Comparison of ENCODE assay signal across 14 mouse cellular contexts in the genomic region with DNA sequence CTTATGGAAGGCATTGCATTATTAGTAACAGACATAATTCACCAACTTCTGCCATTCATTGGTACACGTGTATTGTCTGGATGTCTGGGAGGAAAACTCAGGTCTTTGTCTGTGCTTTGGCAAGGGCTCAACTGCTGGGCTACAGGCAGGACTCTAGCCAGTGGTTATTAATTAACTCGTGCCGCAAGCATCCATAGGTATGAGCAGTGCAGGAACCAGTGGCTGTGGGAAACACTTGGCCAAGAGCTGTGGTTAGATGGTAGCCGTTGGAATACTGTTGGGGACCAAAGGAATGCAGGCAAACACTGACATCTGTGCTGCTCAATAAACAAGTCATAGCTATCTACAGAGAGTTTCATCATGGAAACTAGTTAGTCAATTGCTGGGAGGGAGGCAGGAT.
"Had no signal": no experiment of that assay in that cellular context is flagged by ENCODE, and none has a peak within 500 bp of the region (broad histone marks: within the 10 kb centered on the region; RNA-seq: fewer than 3 reads in every experiment).

No protein-coding gene starts in this region.

- H3K4me1 ChIP-seq: limb, embryonic 10.5 days; liver, embryonic 15.5 days; midbrain, embryonic 10.5 days; neural tube, embryonic 15.5 days had no signal

- H3K27me3 ChIP-seq: liver, embryonic 15.5 days; neural tube, embryonic 15.5 days had no signal

- ATAC-seq: intestine, embryonic 16.5 days; lung, postnatal 0 days had no signal

- DNase-seq: lung, adult 2 months; lung, postnatal 4 days; midbrain, embryonic 14.5 days; right cerebral cortex, adult 18-20 months; right cerebral cortex, postnatal 25 days; thymus, postnatal 36 days had no signal

- H3K4me2 ChIP-seq: liver, embryonic 11.5 days; liver, embryonic 15.5 days; neural tube, embryonic 15.5 days had no signal

- H3K9ac ChIP-seq: liver, embryonic 15.5 days; neural tube, embryonic 15.5 days had no signal

- H3K9me3 ChIP-seq: limb, embryonic 10.5 days; liver, embryonic 15.5 days; midbrain, embryonic 10.5 days; neural tube, embryonic 15.5 days had no signal

- H3K27ac ChIP-seq: limb, embryonic 10.5 days; liver, embryonic 15.5 days; midbrain, embryonic 10.5 days; neural tube, embryonic 15.5 days had no signal

- H3K4me3 ChIP-seq: limb, embryonic 10.5 days; liver, embryonic 15.5 days; midbrain, embryonic 10.5 days; myocyte; neural tube, embryonic 15.5 days had no signal

- H3K36me3 ChIP-seq: limb, embryonic 10.5 days; liver, embryonic 15.5 days; midbrain, embryonic 10.5 days; neural tube, embryonic 15.5 days had no signal
